Mouse (Mus musculus): ENCODE measurements around the gene Gm20388. TPM values are rescaled to one million over a fixed set of nuclear protein-coding genes. Genes with fewer than 3 reads are reported as not detected.
"Not testable (repeated sequence)": the region's sequence is repeated elsewhere in the genome, so short reads cannot be mapped to it uniquely, and the experiment has no call there.

Gm20388 gene
- polyA plus RNA-seq, 1 experiment from 2014 or later: not detected

GRCm38 (mm10) chr8:121132961-121133513, 1222.4 kb downstream of the Gm20388 start:
- TF ChIP-seq EP300 (optimal IDR thresholded peaks at IDR 0.05): no peak
- TF ChIP-seq CTCF (IDR thresholded peaks at IDR 0.05; ENCODE audit: low read depth): no peak
- Histone ChIP-seq H3K4me3 (ENCODE audit: low read depth, low read length) (no peak overlapping the region), H3K9me3 (ENCODE audit: control insufficient read depth, low read length) (no peaks in the 10 kb centered on the region), H3K4me2 (replicated peaks; ENCODE audit: low read depth) (no peak overlapping the region), H3K4me1 (replicated peaks; ENCODE audit: control insufficient read depth, insufficient read depth) (no peaks in the 10 kb centered on the region), H3K36me3 (ENCODE audit: control insufficient read depth, insufficient read depth, low read length) (no peaks in the 10 kb centered on the region), H3K27me3 (ENCODE audit: control insufficient read depth, insufficient read depth, low read length) (peaks cover 8% of the 10 kb centered on the region; the same call in 1 of the 2 replicates), H3K27ac (replicated peaks) (no peak overlapping the region), H3K9ac (ENCODE audit: low read length) (no peak overlapping the region)
- ATAC-seq (ENCODE audit: low FRiP score, low TSS enrichment) (no peak), DNase-seq (ENCODE audit: low spot score) (no peak)
- 75% methylated on average over 5 of the region's 5 CpGs for WGBS

GRCm38 (mm10) chr8:121134102-121134501, 1223.5 kb downstream of the Gm20388 start:
- no peaks in the 10 kb centered on the region for H3K36me3 ChIP-seq (ENCODE audit: control insufficient read depth, insufficient read depth, low read length)
- no peak overlapping the region for H3K27ac ChIP-seq (replicated peaks)
- WGBS: 82% methylated on average over 10 of the region's 10 CpGs
- no peak overlapping the region for H3K4me2 ChIP-seq (replicated peaks; ENCODE audit: low read depth)
- H3K9ac ChIP-seq (ENCODE audit: low read length): no peak overlapping the region
- no peaks in the 10 kb centered on the region for H3K9me3 ChIP-seq (ENCODE audit: control insufficient read depth, low read length)
- no peaks in the 10 kb centered on the region for H3K4me1 ChIP-seq (replicated peaks; ENCODE audit: control insufficient read depth, insufficient read depth)
- H3K4me3 ChIP-seq (ENCODE audit: low read depth, low read length): no peak overlapping the region
- DNase-seq (ENCODE audit: low spot score): no peak
- no peak for TF ChIP-seq EP300 (optimal IDR thresholded peaks at IDR 0.05)
- TF ChIP-seq CTCF (IDR thresholded peaks at IDR 0.05; ENCODE audit: low read depth): no peak
- peak; percentile 31; the same call in 1 of the 2 replicates for ATAC-seq (ENCODE audit: low FRiP score, low TSS enrichment)
- peaks cover 3% of the 10 kb centered on the region; the same call in 1 of the 2 replicates for H3K27me3 ChIP-seq (ENCODE audit: control insufficient read depth, insufficient read depth, low read length)

- H3K36me3 ChIP-seq (ENCODE audit: control insufficient read depth, insufficient read depth, low read length): no peaks in the 10 kb centered on the region
- TF ChIP-seq CTCF (IDR thresholded peaks at IDR 0.05; ENCODE audit: low read depth) (no peak), EP300 (optimal IDR thresholded peaks at IDR 0.05) (no peak)
- DNase-seq (ENCODE audit: low spot score): no peak
- H3K27me3 ChIP-seq (ENCODE audit: control insufficient read depth, insufficient read depth, low read length): no peaks in the 10 kb centered on the region
- H3K4me3 ChIP-seq (ENCODE audit: low read depth, low read length): no peak overlapping the region
- no peak; the same call in 1 of the 2 replicates for ATAC-seq (ENCODE audit: low FRiP score, low TSS enrichment)
- no peaks in the 10 kb centered on the region for H3K9me3 ChIP-seq (ENCODE audit: control insufficient read depth, low read length)
- no peak overlapping the region for H3K9ac ChIP-seq (ENCODE audit: low read length)
- H3K4me1 ChIP-seq (replicated peaks; ENCODE audit: control insufficient read depth, insufficient read depth): no peaks in the 10 kb centered on the region
- 87% methylated on average over 11 of the region's 11 CpGs for WGBS
- no peak overlapping the region for H3K4me2 ChIP-seq (replicated peaks; ENCODE audit: low read depth)
- no peak overlapping the region for H3K27ac ChIP-seq (replicated peaks)
Measured at GRCm38 (mm10) chr8:121134512-121134911, 1223.9 kb downstream of the Gm20388 start.

- DNase-seq (ENCODE audit: low spot score): no peak
- H3K4me1 ChIP-seq (replicated peaks; ENCODE audit: control insufficient read depth, insufficient read depth): no peaks in the 10 kb centered on the region
- TF ChIP-seq CTCF (IDR thresholded peaks at IDR 0.05; ENCODE audit: low read depth) (peak; percentile 18; the same call in 1 of the 2 replicates), EP300 (optimal IDR thresholded peaks at IDR 0.05) (no peak)
- no peaks in the 10 kb centered on the region for H3K27me3 ChIP-seq (ENCODE audit: control insufficient read depth, insufficient read depth, low read length)
- no peak overlapping the region for H3K4me3 ChIP-seq (ENCODE audit: low read depth, low read length)
- no peak overlapping the region for H3K9ac ChIP-seq (ENCODE audit: low read length)
- H3K36me3 ChIP-seq (ENCODE audit: control insufficient read depth, insufficient read depth, low read length): no peaks in the 10 kb centered on the region
- no peak overlapping the region for H3K4me2 ChIP-seq (replicated peaks; ENCODE audit: low read depth)
- H3K27ac ChIP-seq (replicated peaks): no peak overlapping the region
- no peaks in the 10 kb centered on the region for H3K9me3 ChIP-seq (ENCODE audit: control insufficient read depth, low read length)
- 95% methylated on average over 6 of the region's 6 CpGs for WGBS
- ATAC-seq (ENCODE audit: low FRiP score, low TSS enrichment): no peak
Measured at GRCm38 (mm10) chr8:121136856-121137255, 1226.2 kb downstream of the Gm20388 start.

GRCm38 (mm10) chr8:121145457-121146134, 1235.0 kb downstream of the Gm20388 start:
- H3K27me3 ChIP-seq (ENCODE audit: control insufficient read depth, insufficient read depth, low read length); ATAC-seq (ENCODE audit: low FRiP score, low TSS enrichment); H3K9me3 ChIP-seq (ENCODE audit: control insufficient read depth, low read length): not testable (repeated sequence)

GRCm38 (mm10) chr8:121148573-121149083, 1238.0 kb downstream of the Gm20388 start:
- DNase-seq (ENCODE audit: low spot score): no peak
- Histone ChIP-seq H3K4me1 (replicated peaks; ENCODE audit: control insufficient read depth, insufficient read depth) (no peaks in the 10 kb centered on the region), H3K27me3 (ENCODE audit: control insufficient read depth, insufficient read depth, low read length) (no peaks in the 10 kb centered on the region), H3K4me3 (ENCODE audit: low read depth, low read length) (no peak overlapping the region), H3K27ac (replicated peaks) (no peak overlapping the region), H3K4me2 (replicated peaks; ENCODE audit: low read depth) (no peak overlapping the region), H3K9me3 (ENCODE audit: control insufficient read depth, low read length) (no peaks in the 10 kb centered on the region), H3K9ac (ENCODE audit: low read length) (no peak overlapping the region), H3K36me3 (ENCODE audit: control insufficient read depth, insufficient read depth, low read length) (no peaks in the 10 kb centered on the region)
- no peak for TF ChIP-seq EP300 (optimal IDR thresholded peaks at IDR 0.05)
- TF ChIP-seq CTCF (IDR thresholded peaks at IDR 0.05; ENCODE audit: low read depth): no peak
- whole genome bisulfite sequencing: 18% methylated on average over 8 of the region's 8 CpGs
- ATAC-seq (ENCODE audit: low FRiP score, low TSS enrichment): no peak

More at GRCm38 (mm10) chr8:121145457-121146134, 1235.0 kb downstream of the Gm20388 start:
- H3K4me3 ChIP-seq (ENCODE audit: low read depth, low read length); DNase-seq (ENCODE audit: low spot score); H3K4me1 ChIP-seq (replicated peaks; ENCODE audit: control insufficient read depth, insufficient read depth); H3K4me2 ChIP-seq (replicated peaks; ENCODE audit: low read depth); H3K36me3 ChIP-seq (ENCODE audit: control insufficient read depth, insufficient read depth, low read length); H3K9ac ChIP-seq (ENCODE audit: low read length); H3K27ac ChIP-seq (replicated peaks): not testable (repeated sequence)
- WGBS: 60% methylated on average over 4 of the region's 6 CpGs
